Mouse (Mus musculus): ENCODE data around the gene Krtap4-16.
"Not testable (repeated sequence)": the region's sequence is repeated elsewhere in the genome, so short reads cannot be mapped to it uniquely, and the experiment has no call there.

DNA sequence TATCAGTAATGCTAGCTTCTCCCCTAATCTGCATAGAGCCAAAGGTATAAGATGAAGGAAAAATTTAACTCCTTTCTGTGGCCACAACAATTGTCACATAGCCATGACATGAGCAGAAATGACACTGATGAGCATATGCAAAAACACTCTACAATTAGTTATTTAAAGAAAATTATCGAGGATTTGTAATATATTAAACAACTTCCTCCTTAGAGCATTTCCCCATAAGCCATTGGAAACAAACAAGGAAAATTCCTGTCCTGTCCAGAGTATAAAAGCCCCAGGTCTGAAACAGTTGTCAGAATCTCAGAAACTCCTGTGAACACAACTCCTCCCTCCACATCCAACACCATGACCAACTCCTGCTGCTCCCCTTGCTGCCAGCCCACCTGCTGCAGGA lies 12.8 kb upstream of the Krtap4-16 start, which contains the start of gene Gm11559:
- TF ChIP-seq CTCF (conservative IDR thresholded peaks at IDR 0.05; ENCODE audit: insufficient read depth, insufficient read length, low read depth, low read length); POLR2A (IDR thresholded peaks at IDR 0.05; ENCODE audit: low read depth, low read length): not testable (repeated sequence)
